Mouse (Mus musculus) CD4-positive naive resting alpha-beta T cell, adult 57 days (primary cell): ENCODE results near the gene Hoxb4. TPM values are rescaled to one million over a fixed set of nuclear protein-coding genes. Genes with fewer than 3 reads are reported as not detected.

Experiments
- total RNA-seq: library from RNA; stranded (reverse); gene quantifications from one replicate; pipeline ENCODE4 v1.2.4, GENCODE M21; 2023

The Hoxb4 gene
- 0.59 TPM for total RNA-seq

GRCm38 (mm10) chr11:96317608-96318367 is at the start of gene Hoxb4:
Gene Hoxb4 (plus strand): TSS chr11:96318267.

GRCm38 (mm10) chr11:96270996-96271540 is 47.0 kb upstream of the Hoxb4 start, which contains the start of gene Hoxb9:
Gene Hoxb9 (plus strand): TSS chr11:96271457.

GRCm38 (mm10) chr11:96281855-96282570 is 36.1 kb upstream of the Hoxb4 start, which contains the start of gene Hoxb8:
Gene Hoxb8 (plus strand): TSS chr11:96281905.

DNA sequence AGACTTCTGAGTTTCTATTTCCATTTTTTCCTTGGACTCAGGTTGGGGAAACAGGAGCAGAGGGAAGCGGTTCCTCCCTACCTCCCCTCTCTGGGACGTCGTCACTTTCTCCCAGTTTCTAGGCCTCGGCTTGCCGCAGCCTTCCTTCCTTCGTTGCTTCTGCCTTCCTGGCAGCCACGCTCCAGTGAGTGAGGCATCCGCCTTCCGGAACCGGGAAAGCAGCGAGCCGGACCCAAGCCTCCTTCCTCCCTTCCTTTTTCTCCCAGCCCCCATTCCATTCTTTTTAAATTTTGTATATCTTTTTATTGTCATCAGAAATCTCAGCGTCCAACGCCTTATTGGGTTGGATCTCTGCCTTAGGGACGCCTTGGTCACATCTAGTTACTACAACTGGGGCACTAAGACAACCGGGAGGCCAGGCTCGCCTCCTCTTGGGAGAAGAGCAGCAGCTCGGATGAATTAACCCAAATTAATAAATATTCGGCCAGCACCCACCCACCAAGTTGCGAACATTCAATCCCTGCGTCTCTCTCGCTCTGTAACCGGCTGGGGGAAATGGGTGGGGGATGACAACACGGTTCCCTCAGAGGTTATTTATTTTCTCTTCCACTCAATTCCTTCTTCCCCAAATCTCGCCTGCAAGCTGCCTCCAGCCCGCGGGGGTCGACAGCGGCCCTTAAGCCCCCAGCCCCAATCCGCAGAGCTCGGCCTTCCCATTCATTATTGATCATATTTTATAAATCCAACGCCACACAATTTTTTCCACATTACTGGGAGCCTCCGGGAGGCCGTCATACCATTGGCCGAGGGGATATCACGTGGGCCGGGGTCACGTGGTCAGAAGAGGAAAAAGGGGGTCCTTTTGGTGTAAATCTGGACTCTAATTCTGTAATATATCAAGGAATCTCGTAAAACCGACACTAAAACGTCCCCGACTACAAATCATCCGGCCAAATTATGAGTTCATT is 32.0 kb upstream of the Hoxb4 start, which contains the start of gene Hoxb7:
Gene Hoxb7, plus strand, starts transcription at position 853 of the 968 bp plus-strand sequence.

DNA sequence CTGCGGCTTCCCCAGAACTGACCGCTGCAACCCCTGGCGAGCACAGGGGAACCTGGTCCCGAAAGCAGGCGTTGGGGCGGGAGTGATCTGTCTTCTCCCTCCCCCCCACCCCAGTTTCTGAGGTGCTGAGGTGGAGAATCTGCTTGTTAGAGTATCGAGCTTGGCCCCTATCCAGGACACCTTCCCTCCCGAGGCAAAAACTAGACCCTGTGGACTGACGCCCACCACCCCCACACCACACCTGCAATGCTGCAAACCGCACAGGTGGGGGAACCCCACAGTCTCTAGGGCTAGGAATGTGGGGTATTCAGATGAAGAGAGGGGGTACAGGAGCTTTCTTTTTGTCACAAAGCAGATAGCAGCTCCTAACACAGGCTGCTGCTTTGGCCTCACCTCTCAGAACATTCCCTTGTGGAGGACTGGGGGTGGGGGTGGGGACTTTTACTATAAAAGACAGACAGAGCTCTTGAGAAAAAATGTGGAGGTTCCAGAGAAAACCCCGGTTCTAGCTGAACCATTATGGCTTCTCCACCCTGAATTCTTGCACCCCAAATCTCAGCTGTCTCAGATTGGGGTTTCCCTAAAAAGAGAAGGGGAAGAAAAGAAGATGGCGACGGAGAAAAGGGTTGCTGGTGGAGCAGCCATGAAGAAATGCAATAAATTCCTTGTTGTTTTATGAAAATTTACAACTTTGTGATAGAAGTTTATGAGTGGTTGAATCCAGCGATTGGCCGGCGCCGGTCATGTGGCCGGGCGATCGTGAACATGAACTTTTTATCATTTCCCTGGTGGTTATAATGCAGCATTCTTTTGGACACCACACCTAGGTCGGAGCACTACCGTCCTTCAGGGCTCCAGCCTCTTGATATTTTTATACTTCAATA is 26.1 kb upstream of the Hoxb4 start, which contains the start of gene Hoxb6:
Gene Hoxb6, plus strand, starts transcription at position 796 of the 884 bp plus-strand sequence.

DNA sequence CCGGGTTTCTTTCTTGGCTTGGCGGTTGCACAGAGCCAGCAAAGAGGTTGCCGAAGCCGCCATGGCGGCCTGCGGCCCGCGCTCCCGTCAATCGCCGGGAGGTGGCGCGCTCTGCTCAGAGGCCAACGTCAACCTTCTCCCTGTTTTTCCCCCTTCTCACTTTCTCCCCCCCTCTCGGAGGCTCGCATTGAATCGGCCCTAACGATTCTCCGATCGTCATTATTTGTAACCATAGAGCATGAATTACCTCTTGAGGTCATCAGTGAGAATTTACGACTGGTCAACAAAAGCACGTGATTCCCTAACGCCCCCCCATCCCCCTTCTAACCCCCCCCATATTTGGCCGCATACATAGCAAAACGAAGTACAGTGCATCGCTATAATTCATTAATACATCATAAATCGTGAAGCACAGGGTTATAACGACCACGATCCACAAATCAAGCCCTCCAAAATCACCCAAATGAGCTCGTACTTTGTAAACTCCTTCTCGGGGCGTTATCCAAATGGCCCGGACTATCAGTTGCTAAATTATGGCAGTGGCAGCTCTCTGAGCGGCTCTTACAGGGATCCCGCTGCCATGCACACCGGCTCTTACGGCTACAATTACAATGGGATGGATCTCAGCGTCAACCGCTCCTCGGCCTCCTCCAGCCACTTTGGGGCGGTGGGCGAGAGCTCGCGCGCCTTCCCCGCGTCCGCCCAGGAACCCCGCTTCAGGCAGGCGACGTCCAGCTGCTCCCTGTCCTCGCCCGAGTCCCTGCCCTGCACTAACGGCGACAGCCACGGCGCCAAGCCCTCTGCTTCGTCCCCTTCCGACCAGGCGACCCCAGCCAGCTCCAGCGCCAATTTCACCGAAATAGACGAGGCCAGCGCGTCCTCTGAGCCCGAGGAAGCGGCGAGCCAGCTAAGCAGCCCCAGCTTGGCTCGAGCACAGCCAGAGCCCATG is 14.6 kb upstream of the Hoxb4 start, which contains the start of gene Hoxb5:
Gene Hoxb5, plus strand, starts transcription at position 186 of the 949 bp plus-strand sequence.

GRCm38 (mm10) chr11:96323154-96323553 is 5.1 kb downstream of the Hoxb4 start, which contains the start of gene Hoxb3:
Gene Hoxb3 (plus strand): TSS chr11:96323326.

GRCm38 (mm10) chr11:96350341-96350624 is 32.2 kb downstream of the Hoxb4 start, which contains the start of gene Hoxb2:
Gene Hoxb2 (plus strand): TSS chr11:96350525.

GRCm38 (mm10) chr11:96365441-96366091 is 47.5 kb downstream of the Hoxb4 start, which contains the start of gene Hoxb1:
Gene Hoxb1 (plus strand): TSS chr11:96365752.

Other genes starting within 250 kb of the Hoxb4 start
- 110 TPM for gene Atp5g1, start 242.6 kb upstream of the Hoxb4 start, total RNA-seq
- gene Calcoco2, start 206.3 kb upstream of the Hoxb4 start, total RNA-seq, result not detected
- not detected for gene Ttll6, start 184.5 kb upstream of the Hoxb4 start, total RNA-seq
- not detected for gene Hoxb13, start 124.0 kb upstream of the Hoxb4 start, total RNA-seq
- not detected for gene Hoxb9, start 46.8 kb upstream of the Hoxb4 start, total RNA-seq
- not detected for gene Hoxb8, start 36.4 kb upstream of the Hoxb4 start, total RNA-seq
- gene Hoxb7, start 31.6 kb upstream of the Hoxb4 start, total RNA-seq, result not detected
- not detected for gene Hoxb6, start 25.8 kb upstream of the Hoxb4 start, total RNA-seq
- gene Hoxb5, start 14.9 kb upstream of the Hoxb4 start, total RNA-seq, result not detected
- gene Hoxb3, start 5.1 kb downstream of the Hoxb4 start, total RNA-seq, result not detected
- gene Hoxb2, start 32.3 kb downstream of the Hoxb4 start, total RNA-seq, result not detected
- gene Hoxb1, start 47.5 kb downstream of the Hoxb4 start, total RNA-seq, result not detected
- gene Skap1, start 146.3 kb downstream of the Hoxb4 start, total RNA-seq, result 449 TPM